Mouse (Mus musculus) myocyte (in vitro differentiated cells): Measurements from ENCODE around the gene Ap2s1. TPM values are rescaled to one million over a fixed set of nuclear protein-coding genes. Genes with fewer than 3 reads are reported as not detected.
A peak's percentile ranks its signal among the peaks of the same experiment; 100 is the strongest.

Source experiments
- H3K27me3 ChIP-seq: one replicate; pipeline ENCODE4 v1.6.1; 2011; ENCODE audit not compliant: control insufficient read depth, insufficient read depth, insufficient read length
- H3K36me3 ChIP-seq: one replicate; pipeline ENCODE4 v1.6.1; 2011; ENCODE audit not compliant: control insufficient read depth, insufficient read depth
- H3K4me2 ChIP-seq: one replicate; pipeline ENCODE4 v1.6.1; 2011; ENCODE audit warnings: low read depth, control low read depth
- H3K4me3 ChIP-seq: one replicate; pipeline ENCODE4 v1.5.1; 2011; ENCODE audit warnings: mild to moderate bottlenecking, control low read depth, moderate library complexity
- H3K79me2 ChIP-seq: one replicate; pipeline ENCODE4 v1.6.1; 2011; ENCODE audit not compliant: control insufficient read depth, insufficient read depth
- H3ac ChIP-seq: one replicate; pipeline ENCODE4 v1.6.1; 2011; ENCODE audit not compliant: control insufficient read depth, insufficient read length
- CEBPB ChIP-seq: IDR thresholded peaks from 2 replicates; pipeline ENCODE4 v1.6.1; 2011; ENCODE audit warnings: mild to moderate bottlenecking, moderate library complexity; ENCODE audit not compliant: poor library complexity, insufficient read depth, severe bottlenecking
- E2F4 ChIP-seq: IDR thresholded peaks from one replicate; pipeline ENCODE4 v1.6.1; 2011; ENCODE audit warnings: mild to moderate bottlenecking, control low read depth, moderate library complexity; ENCODE audit not compliant: insufficient read depth
- MAX ChIP-seq: IDR thresholded peaks from one replicate; pipeline ENCODE4 v1.6.1; 2011; ENCODE audit warnings: low read depth, mild to moderate bottlenecking, control low read depth
- MYOD1 ChIP-seq, 3 experiments: IDR thresholded peaks; one replicate each; pipeline ENCODE4 v1.6.1; 2011; ENCODE audit warnings: control low read depth in 2 of 3, low read depth in 2 of 3, mild to moderate bottlenecking in 2 of 3, moderate library complexity in 1 of 3; ENCODE audit not compliant: insufficient read length in 2 of 3, control insufficient read depth in 1 of 3
- MYOG ChIP-seq, 3 experiments: IDR thresholded peaks; one replicate each; pipeline ENCODE4 v1.6.1; 2011; ENCODE audit warnings: control low read depth in 2 of 3, low read depth in 2 of 3, mild to moderate bottlenecking in 2 of 3; ENCODE audit not compliant: insufficient read length in 2 of 3, control insufficient read depth in 1 of 3, insufficient read depth in 1 of 3
- POLR2A ChIP-seq: IDR thresholded peaks from one replicate; pipeline ENCODE4 v1.6.1; 2011; ENCODE audit warnings: low read depth, mild to moderate bottlenecking, control low read depth, moderate library complexity; ENCODE audit not compliant: insufficient read length
- POLR2AphosphoS2 ChIP-seq: IDR thresholded peaks from one replicate; pipeline ENCODE4 v1.6.1; 2011; ENCODE audit warnings: low read depth, control low read depth; ENCODE audit not compliant: insufficient read length
- REST ChIP-seq: IDR thresholded peaks from one replicate; pipeline ENCODE4 v1.6.1; 2011; ENCODE audit warnings: mild to moderate bottlenecking, control low read depth, moderate library complexity; ENCODE audit not compliant: insufficient read depth, insufficient read length
- SRF ChIP-seq: IDR thresholded peaks from one replicate; pipeline ENCODE4 v1.6.1; 2011; ENCODE audit warnings: low read depth; ENCODE audit not compliant: control insufficient read depth, insufficient read length
- TCF12 ChIP-seq: IDR thresholded peaks from one replicate; pipeline ENCODE4 v1.6.1; 2011; ENCODE audit warnings: mild to moderate bottlenecking, control low read depth; ENCODE audit not compliant: poor library complexity, insufficient read depth, severe bottlenecking
- TCF3 ChIP-seq: IDR thresholded peaks from one replicate; pipeline ENCODE4 v1.6.1; 2011; ENCODE audit warnings: low read depth, control low read depth; ENCODE audit not compliant: insufficient read length
- USF1 ChIP-seq: IDR thresholded peaks from one replicate; pipeline ENCODE4 v1.6.1; 2011; ENCODE audit warnings: low read depth, mild to moderate bottlenecking, control low read depth, moderate library complexity
- polyA plus RNA-seq: library from polyadenylated mRNA; unstranded; fragments of >200 nt; fragmentation: generic; extraction: Trizol; gene quantifications from one replicate; pipeline ENCODE4 v1.2.1, GENCODE M21; 2012; ENCODE audit warnings: missing spikeins

Gene Ap2s1
- polyA plus RNA-seq, 1 experiment = 247 TPM

GRCm38 (mm10) chr7:16780076-16780475, 41.9 kb downstream of the Ap2s1 start:
- Histone ChIP-seq H3K27me3 (no peaks in the 10 kb centered on the region), H3K79me2 (peaks cover 37% of the 10 kb centered on the region), H3ac (no peak overlapping the region), H3K36me3 (no peaks in the 10 kb centered on the region), H3K4me2 (no peak overlapping the region), H3K4me3 (no peak overlapping the region)
- no peak for TF ChIP-seq CEBPB
- no peak for TF ChIP-seq POLR2AphosphoS2
- TF ChIP-seq MAX = no peak
- no peak for TF ChIP-seq TCF3
- TF ChIP-seq MYOD1 (IDR thresholded peaks at IDR 0.05; ENCODE audit: control insufficient read depth in 1 of 3, insufficient read length in 2 of 3, low read depth in 2 of 3) = no peak
- TF ChIP-seq E2F4 = no peak
- TF ChIP-seq USF1 = no peak
- no peak for TF ChIP-seq REST
- TF ChIP-seq SRF = no peak
- no peak for TF ChIP-seq TCF12
- no peak for TF ChIP-seq POLR2A
- no peak for TF ChIP-seq MYOG (IDR thresholded peaks at IDR 0.05; ENCODE audit: control insufficient read depth in 1 of 3, insufficient read depth in 1 of 3, insufficient read length in 2 of 3, low read depth in 2 of 3)

GRCm38 (mm10) chr7:16780825-16781554, 42.8 kb downstream of the Ap2s1 start, which contains the start of gene Slc1a5:
TSS of gene Slc1a5 (plus strand) at chr7:16781340.
- peaks cover 45% of the 10 kb centered on the region for H3K79me2 ChIP-seq
- H3K36me3 ChIP-seq = no peaks in the 10 kb centered on the region
- H3K27me3 ChIP-seq = no peaks in the 10 kb centered on the region
- peak within 1 kb of the TSS; percentile 97 for H3K4me3 ChIP-seq
- peak within 1 kb of the TSS; percentile 61 for H3ac ChIP-seq
- peak; percentile 26 for TF ChIP-seq E2F4
- TF ChIP-seq MYOD1 (IDR thresholded peaks at IDR 0.05; ENCODE audit: control insufficient read depth in 1 of 3, insufficient read length in 2 of 3, low read depth in 2 of 3) = peak in 1 of 3 experiments; percentile 40
- TF ChIP-seq CEBPB = no peak
- TF ChIP-seq MAX = no peak
- peak; percentile 86 for TF ChIP-seq POLR2AphosphoS2
- no peak for TF ChIP-seq TCF3
- TF ChIP-seq POLR2A = peak; percentile 83
- no peak for TF ChIP-seq SRF
- no peak for TF ChIP-seq TCF12
- TF ChIP-seq REST = no peak
- TF ChIP-seq MYOG (IDR thresholded peaks at IDR 0.05; ENCODE audit: control insufficient read depth in 1 of 3, insufficient read depth in 1 of 3, insufficient read length in 2 of 3, low read depth in 2 of 3) = peak in 1 of 3 experiments; percentile 20
- no peak for TF ChIP-seq USF1
- peak within 1 kb of the TSS; percentile 75 for H3K4me2 ChIP-seq

GRCm38 (mm10) chr7:16781555-16781815, 43.3 kb downstream of the Ap2s1 start:
- Histone ChIP-seq H3K4me3 (peak overlapping the region; percentile 97), H3K27me3 (no peaks in the 10 kb centered on the region), H3K4me2 (peak overlapping the region; percentile 75), H3ac (peak overlapping the region; percentile 61), H3K36me3 (peaks cover 4% of the 10 kb centered on the region), H3K79me2 (peaks cover 50% of the 10 kb centered on the region)
- TF ChIP-seq TCF12 (no peak), E2F4 (no peak), REST (no peak), USF1 (no peak), TCF3 (no peak), MAX (no peak), MYOG (IDR thresholded peaks at IDR 0.05; ENCODE audit: control insufficient read depth in 1 of 3, insufficient read depth in 1 of 3, insufficient read length in 2 of 3, low read depth in 2 of 3) (no peak), POLR2AphosphoS2 (no peak), SRF (no peak), MYOD1 (IDR thresholded peaks at IDR 0.05; ENCODE audit: control insufficient read depth in 1 of 3, insufficient read length in 2 of 3, low read depth in 2 of 3) (no peak), POLR2A (no peak)

DNA sequence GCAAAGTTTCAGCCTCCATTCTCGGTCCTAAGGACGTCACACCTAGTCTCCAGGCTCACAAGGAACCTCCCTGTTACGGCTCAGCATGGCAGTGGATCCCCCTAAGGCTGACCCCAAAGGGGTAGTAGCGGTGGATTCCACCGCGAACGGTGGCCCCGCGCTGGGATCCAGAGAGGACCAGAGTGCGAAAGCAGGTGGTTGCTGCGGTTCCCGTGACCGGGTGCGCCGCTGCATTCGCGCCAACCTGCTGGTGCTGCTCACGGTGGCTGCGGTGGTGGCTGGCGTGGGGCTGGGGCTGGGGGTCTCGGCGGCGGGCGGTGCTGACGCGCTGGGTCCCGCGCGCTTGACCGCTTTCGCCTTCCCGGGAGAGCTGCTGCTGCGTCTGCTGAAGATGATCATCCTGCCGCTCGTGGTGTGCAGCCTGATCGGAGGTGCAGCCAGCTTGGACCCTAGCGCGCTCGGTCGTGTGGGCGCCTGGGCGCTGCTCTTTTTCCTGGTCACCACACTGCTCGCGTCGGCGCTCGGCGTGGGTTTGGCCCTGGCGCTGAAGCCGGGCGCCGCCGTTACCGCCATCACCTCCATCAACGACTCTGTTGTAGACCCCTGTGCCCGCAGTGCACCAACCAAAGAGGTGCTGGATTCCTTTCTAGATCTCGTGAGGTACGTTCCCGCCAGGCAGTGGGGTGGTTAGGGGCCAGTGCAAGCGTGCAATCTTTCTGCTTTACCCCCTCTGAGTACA, 43.8 kb downstream of the Ap2s1 start:
- TF ChIP-seq REST (no peak), POLR2A (peak; percentile 62), MYOD1 (IDR thresholded peaks at IDR 0.05; ENCODE audit: control insufficient read depth in 1 of 3, insufficient read length in 2 of 3, low read depth in 2 of 3) (peak in 1 of 3 experiments; percentile 28)
- H3ac ChIP-seq = peak overlapping the region; percentile 61
- H3K27me3 ChIP-seq = no peaks in the 10 kb centered on the region
- peak overlapping the region; percentile 75 for H3K4me2 ChIP-seq
- peak overlapping the region; percentile 97 for H3K4me3 ChIP-seq
- H3K36me3 ChIP-seq = peaks cover 9% of the 10 kb centered on the region
- H3K79me2 ChIP-seq = peaks cover 54% of the 10 kb centered on the region
